Mouse (Mus musculus) bone marrow, adult 2 months (tissue): ENCODE results near the gene Cd163. TPM values are rescaled to one million over a fixed set of nuclear protein-coding genes. Genes with fewer than 3 reads are reported as not detected.

Experiments used
- H3K27ac ChIP-seq: fragments of 200-500 bp; 2 replicates; pipeline ENCODE4 v1.5.1; 2012; ENCODE audit warnings: low read depth, mild to moderate bottlenecking, control low read depth, inconsistent platforms, low read length; ENCODE audit not compliant: control insufficient read depth, poor library complexity, insufficient read depth
- H3K4me1 ChIP-seq: fragments of 200-500 bp; 2 replicates; pipeline ENCODE4 v1.6.1; 2011; ENCODE audit warnings: low read length; ENCODE audit not compliant: control insufficient read depth, insufficient read depth
- H3K4me3 ChIP-seq: fragments of 200-500 bp; replicated peaks from 2 replicates; pipeline ENCODE3; 2011; ENCODE audit warnings: mild to moderate bottlenecking, low read depth, low read length, control low read depth; ENCODE audit not compliant: control insufficient read depth
- CTCF ChIP-seq: fragments of 200-500 bp; IDR thresholded peaks from 2 replicates; pipeline ENCODE4 v1.5.1; 2011; ENCODE audit warnings: low read length, control low read depth; ENCODE audit not compliant: control insufficient read depth, insufficient read depth
- POLR2A ChIP-seq: fragments of 200-500 bp; IDR thresholded peaks from 2 replicates; pipeline ENCODE4 v1.6.1; 2011; ENCODE audit warnings: low read depth, mild to moderate bottlenecking, control low read depth, low read length, borderline replicate concordance; ENCODE audit not compliant: control insufficient read depth
- WGBS: fragments of 180-500 bp; shearing (Covaris S2); methylation state at CpG from one replicate; pipeline ENCODE4 v1.1.7; 2018; 5-methylcytosine and 5-hydroxymethylcytosine counted together
- polyA plus RNA-seq: library from polyadenylated mRNA; stranded (reverse); fragments of >200 nt; gene quantifications from 2 replicates; pipeline ENCODE4 v1.2.4, GENCODE M21; 2011; ENCODE audit warnings: low replicate concordance; ENCODE audit not compliant: missing spikeins, insufficient read depth, insufficient read length

Cd163 gene
- polyA plus RNA-seq, 1 experiment, result 14.5 TPM

GRCm38 (mm10) chr6:124376311-124376710, 71.9 kb downstream of the Cd163 start:
- WGBS, result 33% methylated on average over 5 of the region's 5 CpGs
- H3K4me1 ChIP-seq, result peaks cover 6% of the 10 kb centered on the region; the same call in 1 of the 2 replicates
- no peak overlapping the region for H3K4me3 ChIP-seq
- TF ChIP-seq CTCF (no peak), POLR2A (no peak)
- peak overlapping the region; percentile 79 for H3K27ac ChIP-seq

- WGBS, result 64% methylated on average over 4 of the region's 4 CpGs
- peaks cover 6% of the 10 kb centered on the region; the same call in 1 of the 2 replicates for H3K4me1 ChIP-seq
- no peak overlapping the region for H3K4me3 ChIP-seq
- no peak overlapping the region for H3K27ac ChIP-seq
- TF ChIP-seq CTCF, result no peak
- TF ChIP-seq POLR2A, result no peak
Measured at GRCm38 (mm10) chr6:124377494-124378255, 73.2 kb downstream of the Cd163 start.

GRCm38 (mm10) chr6:124379331-124379730, 74.9 kb downstream of the Cd163 start:
- WGBS, result 25% methylated on average over 10 of the region's 10 CpGs
- H3K4me1 ChIP-seq, result peaks cover 4% of the 10 kb centered on the region; the same call in 1 of the 2 replicates
- no peak overlapping the region for H3K4me3 ChIP-seq
- TF ChIP-seq CTCF, result peak; percentile 61
- no peak for TF ChIP-seq POLR2A
- no peak overlapping the region for H3K27ac ChIP-seq

Other genes starting within 250 kb of the Cd163 start
- gene Vmn2r27, start 72.8 kb upstream of the Cd163 start, polyA plus RNA-seq, result not detected in 2 replicates
- 11.0 and 16.6 TPM in 2 replicates for gene Pex5, start 110.4 kb downstream of the Cd163 start, polyA plus RNA-seq
- gene Clstn3, start 160.1 kb downstream of the Cd163 start, polyA plus RNA-seq, result 4.6 and 5.3 TPM in 2 replicates
- 2.4 and 8.5 TPM in 2 replicates for gene C1rl, start 188.5 kb downstream of the Cd163 start, polyA plus RNA-seq
- 4.5 and 8.9 TPM in 2 replicates for gene C1ra, start 207.7 kb downstream of the Cd163 start, polyA plus RNA-seq
- gene C1s1, start 237.7 kb downstream of the Cd163 start, polyA plus RNA-seq, result 5.2 and 6.6 TPM in 2 replicates